In the genomic region with DNA sequence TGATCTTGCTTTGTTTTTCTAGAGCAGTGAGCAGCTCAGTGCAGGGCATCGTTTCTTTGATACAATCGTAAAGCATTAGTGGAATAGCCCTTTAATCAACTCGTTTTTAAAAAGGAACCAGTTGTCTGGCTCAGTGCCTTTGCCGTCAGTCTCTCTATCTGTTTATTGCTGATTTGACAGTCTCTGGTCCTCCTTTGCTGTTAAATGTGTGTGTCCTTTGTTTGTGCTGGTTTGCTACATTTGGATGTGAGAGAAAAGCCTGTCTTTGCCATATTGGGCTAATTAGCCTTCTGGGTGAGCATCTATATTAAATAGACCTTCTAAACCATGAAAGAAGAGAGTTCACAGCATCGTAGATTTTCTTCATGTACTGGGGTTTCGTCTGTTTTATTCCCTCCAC, we compare ENCODE assay signal across 11 mouse cellular contexts. TPM values are rescaled to one million over a fixed set of nuclear protein-coding genes. Genes with fewer than 3 reads are reported as not detected.
DNase-seq lines count a peak whose midpoint lies in the region; ATAC-seq and TF ChIP-seq lines count a peak whose summit lies in the region.
"Had no signal": no experiment of that assay in that cellular context is flagged by ENCODE, and none has a peak within 500 bp of the region (broad histone marks: within the 10 kb centered on the region; RNA-seq: fewer than 3 reads in every experiment).

No protein-coding gene starts in this region.

- H3K27ac ChIP-seq in kidney, embryonic 15.5 days: no peak overlapping the region
- no peak overlapping the region for H3K27ac ChIP-seq in kidney, embryonic 14.5 days (ENCODE audit: low read depth, low read length)
- peak overlapping the region; percentile 91 for H3K27ac ChIP-seq in cortical plate, adult 2 months (ENCODE audit: insufficient read depth, low read length)
- peak overlapping the region; percentile 43 for H3K27ac ChIP-seq in hindbrain, embryonic 14.5 days
- peak overlapping the region; percentile 79 for H3K27ac ChIP-seq in neural tube, embryonic 13.5 days (replicated peaks)

- DNase-seq in hindbrain, embryonic 14.5 days (ENCODE audit: low spot score): peak; percentile 40
- no peak for DNase-seq in layer of hippocampus, adult 8-10 months (ENCODE audit: low spot score in 2 of 2)
- no peak for DNase-seq in heart, postnatal 36 days
- DNase-seq: heart, postnatal 4 days; liver; lung, postnatal 4 days had no signal

- intact Hi-C loops in heart, postnatal 36 days (cut with DNase I): no loop called here

- H3K4me2 ChIP-seq in kidney, embryonic 15.5 days: peak overlapping the region; percentile 22; the same call in 1 of the 2 replicates
- no peak overlapping the region for H3K4me2 ChIP-seq in kidney, embryonic 14.5 days (replicated peaks; ENCODE audit: low read depth, low read length)
- peak overlapping the region; percentile 31 for H3K4me2 ChIP-seq in hindbrain, embryonic 14.5 days (replicated peaks)
- H3K4me2 ChIP-seq in neural tube, embryonic 13.5 days: peak overlapping the region; percentile 48

- no peaks in the 10 kb centered on the region for H3K9me3 ChIP-seq in kidney, embryonic 15.5 days (replicated peaks)
- H3K9me3 ChIP-seq in kidney, embryonic 14.5 days (ENCODE audit: control insufficient read depth, low read length): no peaks in the 10 kb centered on the region
- no peaks in the 10 kb centered on the region for H3K9me3 ChIP-seq in hindbrain, embryonic 14.5 days (ENCODE audit: control insufficient read depth, low read length)
- no peaks in the 10 kb centered on the region for H3K9me3 ChIP-seq in neural tube, embryonic 13.5 days

- no peak overlapping the region for H3K9ac ChIP-seq in kidney, embryonic 15.5 days
- no peak overlapping the region for H3K9ac ChIP-seq in kidney, embryonic 14.5 days (ENCODE audit: low read depth, low read length)
- H3K9ac ChIP-seq in hindbrain, embryonic 14.5 days: peak overlapping the region; percentile 25
- H3K9ac ChIP-seq in neural tube, embryonic 13.5 days: peak overlapping the region; percentile 61

- H3K4me3 ChIP-seq in kidney, embryonic 15.5 days (replicated peaks): no peak overlapping the region
- no peak overlapping the region for H3K4me3 ChIP-seq in kidney, embryonic 14.5 days (ENCODE audit: low read length)
- H3K4me3 ChIP-seq in cortical plate, adult 2 months (ENCODE audit: insufficient read depth, low read length): peak overlapping the region; percentile 43
- peak overlapping the region; percentile 19 for H3K4me3 ChIP-seq in hindbrain, embryonic 14.5 days (replicated peaks; ENCODE audit: low read length)
- H3K4me3 ChIP-seq in neural tube, embryonic 13.5 days: peak overlapping the region; percentile 34

- no peaks in the 10 kb centered on the region for H3K36me3 ChIP-seq in kidney, embryonic 15.5 days
- no peaks in the 10 kb centered on the region for H3K36me3 ChIP-seq in kidney, embryonic 14.5 days (ENCODE audit: control insufficient read depth, insufficient read depth, low read length)
- no peaks in the 10 kb centered on the region for H3K36me3 ChIP-seq in hindbrain, embryonic 14.5 days (replicated peaks; ENCODE audit: control insufficient read depth, insufficient read depth)
- no peaks in the 10 kb centered on the region for H3K36me3 ChIP-seq in neural tube, embryonic 13.5 days

- no peak for TF ChIP-seq POLR2A in cortical plate, adult 2 months (IDR thresholded peaks at IDR 0.05; ENCODE audit: extremely low read depth, insufficient read depth, low read length)

- ATAC-seq in kidney, embryonic 15.5 days (replicated peaks; ENCODE audit: low FRiP score): no peak
- ATAC-seq in kidney, embryonic 14.5 days (ENCODE audit: low FRiP score, low TSS enrichment): no peak
- ATAC-seq in hindbrain, embryonic 14.5 days (ENCODE audit: low FRiP score): no peak
- ATAC-seq in neural tube, embryonic 13.5 days (ENCODE audit: low read depth): peak; percentile 62; the same call in 1 of the 2 replicates
- ATAC-seq in megakaryocyte, adult 5-6 weeks (ENCODE audit: poor library complexity, severe bottlenecking): no peak

- 0 out of 2 replicates have a peak, but pooled peaks cover 4% of the 10 kb centered on the region for H3K4me1 ChIP-seq in kidney, embryonic 15.5 days
- H3K4me1 ChIP-seq in kidney, embryonic 14.5 days (ENCODE audit: control insufficient read depth, insufficient read depth, low read length): no peaks in the 10 kb centered on the region
- H3K4me1 ChIP-seq in cortical plate, adult 2 months (ENCODE audit: control insufficient read depth, insufficient read depth, low read length): peaks cover 7% of the 10 kb centered on the region
- no peaks in the 10 kb centered on the region for H3K4me1 ChIP-seq in hindbrain, embryonic 14.5 days (replicated peaks; ENCODE audit: control insufficient read depth, insufficient read depth, low read length)
- H3K4me1 ChIP-seq in neural tube, embryonic 13.5 days (replicated peaks): peaks cover 22% of the 10 kb centered on the region

- WGBS in kidney, embryonic 15.5 days: 28% methylated on average over 6 of the region's 6 CpGs
- 30% methylated on average over 6 of the region's 6 CpGs for WGBS in kidney, embryonic 14.5 days
- WGBS in hindbrain, embryonic 14.5 days: 29% methylated on average over 6 of the region's 6 CpGs
- WGBS in neural tube, embryonic 13.5 days: 12% methylated on average over 6 of the region's 6 CpGs

- TF ChIP-seq CTCF in cortical plate, adult 2 months (IDR thresholded peaks at IDR 0.05; ENCODE audit: extremely low read depth, insufficient read depth, low read length): no peak

- no peaks in the 10 kb centered on the region for H3K27me3 ChIP-seq in kidney, embryonic 15.5 days
- H3K27me3 ChIP-seq in kidney, embryonic 14.5 days (ENCODE audit: control insufficient read depth, insufficient read depth, low read length): no peaks in the 10 kb centered on the region
- H3K27me3 ChIP-seq in hindbrain, embryonic 14.5 days (ENCODE audit: control insufficient read depth, insufficient read depth, low read length): no peaks in the 10 kb centered on the region
- H3K27me3 ChIP-seq in neural tube, embryonic 13.5 days: no peaks in the 10 kb centered on the region

RNA-seq across cellular contexts. Expression of a gene that starts 50.3 kb away (rescaled TPM):
- 6.3 and 6.9 TPM in 2 replicates for polyA plus RNA-seq in kidney, embryonic 15.5 days (2015; fragmentation: Nextera tagmentation; extraction: Ambion mirVana)
- polyA plus RNA-seq in kidney, embryonic 14.5 days (2014; fragmentation: Nextera tagmentation; extraction: Ambion mirVana): 5.1 and 6.7 TPM in 2 replicates
- polyA plus RNA-seq in cortical plate, adult 2 months (2012; rRNA removed): 4.7 and 5.0 TPM in 2 replicates
- polyA plus RNA-seq in hindbrain, embryonic 14.5 days (2014; fragmentation: Nextera tagmentation; extraction: Ambion mirVana): 5.7 and 6.1 TPM in 2 replicates
- polyA plus RNA-seq in neural tube, embryonic 13.5 days (2015; fragmentation: Nextera tagmentation; extraction: Ambion mirVana): 6.3 and 6.4 TPM in 2 replicates
- 0.76 and 0.98 TPM in 2 replicates for total RNA-seq in megakaryocyte, adult 5-6 weeks (2015)
- 2.1 and 2.3 TPM in 2 replicates for total RNA-seq in megakaryocyte, adult 5-6 weeks (2017)
- total RNA-seq in layer of hippocampus, adult 8-10 months (2022): 1 to 10 TPM; 5.2 to 6.0 (median 5.7) TPM
- 1 to 10 TPM; 2.2 to 3.0 TPM for total RNA-seq in heart, postnatal 36 days (2021)

Comparison
In these comparisons a context has a peak if more than half of its experiments do, and no peak if none do; other contexts are left out.
1. H3K27ac ChIP-seq: peak in cortical plate, adult 2 months (single experiment), hindbrain, embryonic 14.5 days (single experiment) and neural tube, embryonic 13.5 days (single experiment); none in kidney, embryonic 15.5 days (single experiment) and kidney, embryonic 14.5 days (single experiment).
2. H3K4me3 ChIP-seq: peak in cortical plate, adult 2 months (single experiment), hindbrain, embryonic 14.5 days (single experiment) and neural tube, embryonic 13.5 days (single experiment); none in kidney, embryonic 15.5 days (single experiment) and kidney, embryonic 14.5 days (single experiment).
3. H3K9ac ChIP-seq: peak in hindbrain, embryonic 14.5 days (single experiment) and neural tube, embryonic 13.5 days (single experiment); none in kidney, embryonic 15.5 days (single experiment) and kidney, embryonic 14.5 days (single experiment).